Mouse (Mus musculus): ENCODE data around the gene U2af2. TPM values are rescaled to one million over a fixed set of nuclear protein-coding genes. Genes with fewer than 3 reads are reported as not detected.
"Not testable (repeated sequence)": the region's sequence is repeated elsewhere in the genome, so short reads cannot be mapped to it uniquely, and the experiment has no call there.

Gene U2af2
- 100 to 1,000 TPM; 183 to 187 TPM for total RNA-seq (2021)
- long read RNA-seq, experiment 1, transcript U2af2-201 (12 exons, 2,183 nt), result major isoform, 64 of 97 reads
- long read RNA-seq, experiment 1, transcript U2af2-209 (12 exons, 2,088 nt), result minor isoform, 9 of 97 reads
- long read RNA-seq, experiment 1, partial matches to known transcripts, result 6 of 97 reads
- long read RNA-seq, experiment 1, other reads (novel, unspliced or antisense), result 18 of 97 reads
- long read RNA-seq, experiment 2, transcript U2af2-201 (12 exons, 2,183 nt), result major isoform, 34 of 65 reads
- long read RNA-seq, experiment 2, transcript U2af2-209 (12 exons, 2,088 nt), result minor isoform, 6 of 65 reads
- long read RNA-seq, experiment 2, partial matches to known transcripts, result 16 of 65 reads
- long read RNA-seq, experiment 2, other reads (novel, unspliced or antisense), result 9 of 65 reads

- Histone ChIP-seq H3K4me3 (peak within 1 kb of the TSS; percentile 85), H3K27ac (peak within 1 kb of the TSS; percentile 99)
- peak; percentile 91 to 94 for DNase-seq (ENCODE audit: extremely low spot score in 1 of 2, low spot score in 2 of 2)
- no peak for TF ChIP-seq CTCF (IDR thresholded peaks at IDR 0.05)
- intact Hi-C loops (cut with DNase I), result loop anchor here (1.0 to 10.0 kb wide), 5 partner anchors 18 to 1417 kb away; partner anchors contain the start of genes Ccdc106, Cnot3, Epn1 and Mboat7
Measured at GRCm38 (mm10) chr7:5061774-5062359, at the start of gene U2af2. TSS of gene U2af2 (plus strand) at chr7:5062143.

GRCm38 (mm10) chr7:5012681-5013513, 49.0 kb upstream of the U2af2 start:
- intact Hi-C loops (cut with DNase I), result no loop called here
- TF ChIP-seq CTCF (IDR thresholded peaks at IDR 0.05), result no peak

GRCm38 (mm10) chr7:5014251-5015117, 47.5 kb upstream of the U2af2 start, which contains the start of the genes Zfp524 and Fiz1:
TSS of gene Zfp524 (plus strand) at chr7:5014415.
TSS of gene Fiz1 (minus strand) at chr7:5014697.
- peak within 1 kb of the TSS; percentile 95 for H3K4me3 ChIP-seq
- TF ChIP-seq CTCF (IDR thresholded peaks at IDR 0.05), result no peak; the same call in 1 of the 2 replicates
- peak within 1 kb of the TSS; percentile 99 for H3K27ac ChIP-seq
- peak; percentile 95 to 97 for DNase-seq (ENCODE audit: extremely low spot score in 1 of 2, low spot score in 2 of 2)
- intact Hi-C loops (cut with DNase I), result loop anchor here (1.0 to 2.0 kb wide), 2 partner anchors 18 to 24 kb away; partner anchors contain the start of genes Zfp579 and Zfp784

More at GRCm38 (mm10) chr7:5012681-5013513, 49.0 kb upstream of the U2af2 start:
- Histone ChIP-seq H3K27ac (no peak overlapping the region), H3K4me3 (no peak overlapping the region)
- no peak for DNase-seq (ENCODE audit: extremely low spot score in 1 of 2, low spot score in 2 of 2)

- peak; percentile 84 to 93 for DNase-seq (ENCODE audit: extremely low spot score in 1 of 2, low spot score in 2 of 2)
- H3K27ac ChIP-seq, result peak within 1 kb of the TSS; percentile 99
- intact Hi-C loops (cut with DNase I), result loop anchor here (2.0 kb wide), 1 partner anchor 23 kb away; the partner anchor contains the start of gene Zfp784
- no peak; the same call in 1 of the 2 replicates for TF ChIP-seq CTCF (IDR thresholded peaks at IDR 0.05)
- H3K4me3 ChIP-seq, result peak within 1 kb of the TSS; percentile 95
Measured at GRCm38 (mm10) chr7:5015118-5016001, 46.6 kb upstream of the U2af2 start, which contains the start of gene Gm44973. TSS of gene Gm44973 (plus strand) at chr7:5015496.

- peak overlapping the region; percentile 95 for H3K4me3 ChIP-seq
- no peak for TF ChIP-seq CTCF (IDR thresholded peaks at IDR 0.05)
- intact Hi-C loops (cut with DNase I), result no loop called here
- DNase-seq (ENCODE audit: extremely low spot score in 1 of 2, low spot score in 2 of 2), result no peak
- H3K27ac ChIP-seq, result peak overlapping the region; percentile 97
Measured at GRCm38 (mm10) chr7:5016057-5016456, 45.9 kb upstream of the U2af2 start.

GRCm38 (mm10) chr7:5016920-5017319, 45.0 kb upstream of the U2af2 start:
- Histone ChIP-seq H3K4me3 (no peak overlapping the region), H3K27ac (no peak overlapping the region)
- TF ChIP-seq CTCF (IDR thresholded peaks at IDR 0.05), result no peak
- intact Hi-C loops (cut with DNase I), result no loop called here
- DNase-seq (ENCODE audit: extremely low spot score in 1 of 2, low spot score in 2 of 2), result no peak

GRCm38 (mm10) chr7:5017352-5017751, 44.6 kb upstream of the U2af2 start:
- Histone ChIP-seq H3K4me3 (no peak overlapping the region), H3K27ac (no peak overlapping the region)
- intact Hi-C loops (cut with DNase I), result no loop called here
- DNase-seq (ENCODE audit: extremely low spot score in 1 of 2, low spot score in 2 of 2), result no peak
- TF ChIP-seq CTCF (IDR thresholded peaks at IDR 0.05), result peak; percentile 22

GRCm38 (mm10) chr7:5017931-5018330, 44.0 kb upstream of the U2af2 start:
- H3K27ac ChIP-seq, result no peak overlapping the region
- DNase-seq (ENCODE audit: extremely low spot score in 1 of 2, low spot score in 2 of 2), result no peak
- H3K4me3 ChIP-seq, result no peak overlapping the region
- TF ChIP-seq CTCF (IDR thresholded peaks at IDR 0.05), result no peak
- intact Hi-C loops (cut with DNase I), result no loop called here

GRCm38 (mm10) chr7:5019576-5019975, 42.4 kb upstream of the U2af2 start:
- Histone ChIP-seq H3K27ac (peak overlapping the region; percentile 51), H3K4me3 (peak overlapping the region; percentile 76)
- DNase-seq (ENCODE audit: extremely low spot score in 1 of 2, low spot score in 2 of 2); intact Hi-C loops (cut with DNase I): not testable (repeated sequence)
